Mouse (Mus musculus): Measurements from ENCODE around the gene Slit1. TPM values are rescaled to one million over a fixed set of nuclear protein-coding genes. Genes with fewer than 3 reads are reported as not detected.

Gene Slit1
- polyA plus RNA-seq, 1 experiment from 2014 or later: 15.3 TPM

GRCm38 (mm10) chr19:41763870-41764660 lies 20.6 kb upstream of the Slit1 start:
- ATAC-seq (ENCODE audit: insufficient read depth, low FRiP score, low TSS enrichment): peak; percentile 63; the same call in 1 of the 2 replicates

DNA sequence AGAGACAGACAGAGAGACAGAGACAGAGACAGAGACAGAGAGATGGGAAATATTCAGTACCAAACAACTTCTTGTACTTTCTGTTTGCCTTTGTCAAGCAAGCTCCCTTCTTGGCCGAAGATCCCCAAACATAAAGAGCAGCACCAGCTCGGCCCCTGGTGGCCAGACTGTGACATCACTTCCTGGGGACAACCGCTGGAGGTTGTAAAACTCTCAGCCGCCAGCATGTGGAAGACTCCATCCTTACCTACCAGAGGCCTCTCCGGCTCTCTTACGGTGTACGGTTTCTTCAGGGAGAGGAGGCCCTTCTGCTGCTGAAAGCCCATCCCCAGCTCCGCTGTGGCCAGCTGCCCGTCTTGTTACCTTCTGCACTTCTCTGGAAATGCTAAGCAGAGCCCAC lies 18.1 kb upstream of the Slit1 start:
- H3K4me3 ChIP-seq (ENCODE audit: low read depth, low read length): no peak overlapping the region
- H3K4me2 ChIP-seq (ENCODE audit: low read depth): no peak overlapping the region
- no peaks in the 10 kb centered on the region for H3K4me1 ChIP-seq (ENCODE audit: control insufficient read depth, insufficient read depth, low read length)
- WGBS: 41% methylated on average over 9 of the region's 9 CpGs
- no peaks in the 10 kb centered on the region for H3K36me3 ChIP-seq (ENCODE audit: control insufficient read depth, insufficient read depth, low read length)
- H3K27me3 ChIP-seq (ENCODE audit: control insufficient read depth, insufficient read depth, low read length): no peaks in the 10 kb centered on the region
- DNase-seq (ENCODE audit: low spot score) (peak; percentile 64), ATAC-seq (ENCODE audit: insufficient read depth, low FRiP score, low TSS enrichment) (no peak)
- no peak overlapping the region for H3K9ac ChIP-seq (ENCODE audit: low read length)
- H3K9me3 ChIP-seq (ENCODE audit: control insufficient read depth, low read length): no peaks in the 10 kb centered on the region
- H3K27ac ChIP-seq (ENCODE audit: low read depth, low read length): no peak overlapping the region

More at GRCm38 (mm10) chr19:41763870-41764660, 20.6 kb upstream of the Slit1 start:
- Histone ChIP-seq H3K4me2 (ENCODE audit: low read depth) (no peak overlapping the region), H3K27me3 (ENCODE audit: control insufficient read depth, insufficient read depth, low read length) (no peaks in the 10 kb centered on the region), H3K9me3 (ENCODE audit: control insufficient read depth, low read length) (no peaks in the 10 kb centered on the region), H3K4me3 (ENCODE audit: low read depth, low read length) (no peak overlapping the region), H3K4me1 (ENCODE audit: control insufficient read depth, insufficient read depth, low read length) (no peaks in the 10 kb centered on the region), H3K27ac (ENCODE audit: low read depth, low read length) (no peak overlapping the region), H3K36me3 (ENCODE audit: control insufficient read depth, insufficient read depth, low read length) (peaks cover 3% of the 10 kb centered on the region; the same call in 1 of the 2 replicates), H3K9ac (ENCODE audit: low read length) (no peak overlapping the region)
- DNase-seq (ENCODE audit: low spot score): peak; percentile 89
- 29% methylated on average over 12 of the region's 12 CpGs for WGBS

GRCm38 (mm10) chr19:41759765-41760164 lies 16.3 kb upstream of the Slit1 start:
- ATAC-seq (ENCODE audit: insufficient read depth, low FRiP score, low TSS enrichment) (no peak), DNase-seq (ENCODE audit: low spot score) (peak; percentile 36)
- H3K4me3 ChIP-seq (ENCODE audit: low read depth, low read length): no peak overlapping the region
- no peaks in the 10 kb centered on the region for H3K9me3 ChIP-seq (ENCODE audit: control insufficient read depth, low read length)
- H3K4me1 ChIP-seq (ENCODE audit: control insufficient read depth, insufficient read depth, low read length): no peaks in the 10 kb centered on the region
- no peaks in the 10 kb centered on the region for H3K36me3 ChIP-seq (ENCODE audit: control insufficient read depth, insufficient read depth, low read length)
- no peak overlapping the region for H3K9ac ChIP-seq (ENCODE audit: low read length)
- no peak overlapping the region for H3K27ac ChIP-seq (ENCODE audit: low read depth, low read length)
- 81% methylated on average over 6 of the region's 6 CpGs for WGBS
- no peak overlapping the region for H3K4me2 ChIP-seq (ENCODE audit: low read depth)
- H3K27me3 ChIP-seq (ENCODE audit: control insufficient read depth, insufficient read depth, low read length): 0 out of 2 replicates have a peak, but pooled peaks cover 2% of the 10 kb centered on the region

DNA sequence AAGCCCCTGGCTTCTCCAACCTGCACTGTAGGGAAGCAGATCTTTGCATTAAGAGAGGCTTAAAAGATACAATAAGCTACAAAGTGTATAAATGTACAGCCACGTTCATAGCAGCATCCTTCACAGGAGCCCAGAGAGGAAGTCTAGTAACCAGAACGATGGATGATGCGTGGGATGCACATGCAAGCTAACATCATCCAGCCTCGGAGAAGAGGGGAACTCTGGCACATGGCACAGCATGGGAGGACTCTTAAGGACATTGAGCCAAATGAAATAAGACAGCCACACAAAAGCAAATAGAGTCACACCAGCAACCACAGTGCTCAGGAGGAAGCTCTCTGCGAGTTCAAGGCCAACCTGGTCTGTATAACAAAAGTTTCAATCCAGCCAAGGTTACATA lies 15.8 kb upstream of the Slit1 start:
- 92% methylated on average over 5 of the region's 5 CpGs for WGBS

GRCm38 (mm10) chr19:41754760-41755159 lies 11.3 kb upstream of the Slit1 start:
- DNase-seq (ENCODE audit: low spot score) (peak; percentile 27), ATAC-seq (ENCODE audit: insufficient read depth, low FRiP score, low TSS enrichment) (no peak; the same call in 1 of the 2 replicates)
- Histone ChIP-seq H3K9ac (ENCODE audit: low read length) (no peak overlapping the region), H3K36me3 (ENCODE audit: control insufficient read depth, insufficient read depth, low read length) (no peaks in the 10 kb centered on the region), H3K9me3 (ENCODE audit: control insufficient read depth, low read length) (no peaks in the 10 kb centered on the region), H3K4me2 (ENCODE audit: low read depth) (no peak overlapping the region), H3K4me3 (ENCODE audit: low read depth, low read length) (no peak overlapping the region), H3K27ac (ENCODE audit: low read depth, low read length) (no peak overlapping the region), H3K27me3 (ENCODE audit: control insufficient read depth, insufficient read depth, low read length) (0 out of 2 replicates have a peak, but pooled peaks cover 2% of the 10 kb centered on the region), H3K4me1 (ENCODE audit: control insufficient read depth, insufficient read depth, low read length) (peaks cover 4% of the 10 kb centered on the region; the same call in 1 of the 2 replicates)
- WGBS: 61% methylated on average over 15 of the region's 15 CpGs

More for the DNA sequence above, 15.8 kb upstream of the Slit1 start:
- H3K4me2 ChIP-seq (ENCODE audit: low read depth): no peak overlapping the region
- ATAC-seq (ENCODE audit: insufficient read depth, low FRiP score, low TSS enrichment) (no peak), DNase-seq (ENCODE audit: low spot score) (no peak)
- no peak overlapping the region for H3K27ac ChIP-seq (ENCODE audit: low read depth, low read length)
- H3K36me3 ChIP-seq (ENCODE audit: control insufficient read depth, insufficient read depth, low read length): no peaks in the 10 kb centered on the region
- H3K9ac ChIP-seq (ENCODE audit: low read length): no peak overlapping the region
- H3K9me3 ChIP-seq (ENCODE audit: control insufficient read depth, low read length): no peaks in the 10 kb centered on the region
- H3K27me3 ChIP-seq (ENCODE audit: control insufficient read depth, insufficient read depth, low read length): 0 out of 2 replicates have a peak, but pooled peaks cover 2% of the 10 kb centered on the region
- no peaks in the 10 kb centered on the region for H3K4me1 ChIP-seq (ENCODE audit: control insufficient read depth, insufficient read depth, low read length)
- no peak overlapping the region for H3K4me3 ChIP-seq (ENCODE audit: low read depth, low read length)

- no peaks in the 10 kb centered on the region for H3K9me3 ChIP-seq (ENCODE audit: control insufficient read depth, low read length)
- no peak overlapping the region for H3K27ac ChIP-seq (ENCODE audit: low read depth, low read length)
- no peak overlapping the region for H3K4me2 ChIP-seq (ENCODE audit: low read depth)
- H3K36me3 ChIP-seq (ENCODE audit: control insufficient read depth, insufficient read depth, low read length): no peaks in the 10 kb centered on the region
- WGBS: 74% methylated on average over 11 of the region's 11 CpGs
- ATAC-seq (ENCODE audit: insufficient read depth, low FRiP score, low TSS enrichment): no peak
- H3K4me3 ChIP-seq (ENCODE audit: low read depth, low read length): no peak overlapping the region
- H3K27me3 ChIP-seq (ENCODE audit: control insufficient read depth, insufficient read depth, low read length): 0 out of 2 replicates have a peak, but pooled peaks cover 2% of the 10 kb centered on the region
- H3K4me1 ChIP-seq (ENCODE audit: control insufficient read depth, insufficient read depth, low read length): peaks cover 4% of the 10 kb centered on the region; the same call in 1 of the 2 replicates
- H3K9ac ChIP-seq (ENCODE audit: low read length): no peak overlapping the region
- DNase-seq (ENCODE audit: low spot score): no peak
Observed at GRCm38 (mm10) chr19:41751906-41752305, 8.4 kb upstream of the Slit1 start.

- Histone ChIP-seq H3K9ac (ENCODE audit: low read length) (no peak overlapping the region), H3K4me1 (ENCODE audit: control insufficient read depth, insufficient read depth, low read length) (peaks cover 20% of the 10 kb centered on the region; the same call in 1 of the 2 replicates), H3K27me3 (ENCODE audit: control insufficient read depth, insufficient read depth, low read length) (peaks cover 11% of the 10 kb centered on the region), H3K27ac (ENCODE audit: low read depth, low read length) (no peak overlapping the region), H3K4me2 (ENCODE audit: low read depth) (no peak overlapping the region), H3K4me3 (ENCODE audit: low read depth, low read length) (no peak overlapping the region), H3K36me3 (ENCODE audit: control insufficient read depth, insufficient read depth, low read length) (no peaks in the 10 kb centered on the region), H3K9me3 (ENCODE audit: control insufficient read depth, low read length) (no peaks in the 10 kb centered on the region)
- DNase-seq (ENCODE audit: low spot score) (no peak), ATAC-seq (ENCODE audit: insufficient read depth, low FRiP score, low TSS enrichment) (no peak)
- WGBS: 90% methylated on average over 14 of the region's 14 CpGs
Observed at GRCm38 (mm10) chr19:41747436-41747835, 4.0 kb upstream of the Slit1 start.

- 0 out of 2 replicates have a peak overlapping the region, but pooled peaks have one; percentile 34 for H3K27ac ChIP-seq (ENCODE audit: low read depth, low read length)
- H3K4me3 ChIP-seq (ENCODE audit: low read depth, low read length): no peak overlapping the region
- no peak overlapping the region for H3K9ac ChIP-seq (ENCODE audit: low read length)
- peaks cover 15% of the 10 kb centered on the region; the same call in 1 of the 2 replicates for H3K4me1 ChIP-seq (ENCODE audit: control insufficient read depth, insufficient read depth, low read length)
- no peaks in the 10 kb centered on the region for H3K9me3 ChIP-seq (ENCODE audit: control insufficient read depth, low read length)
- DNase-seq (ENCODE audit: low spot score) (peak; percentile 64), ATAC-seq (ENCODE audit: insufficient read depth, low FRiP score, low TSS enrichment) (peak; percentile 64)
- no peak overlapping the region for H3K4me2 ChIP-seq (ENCODE audit: low read depth)
- no peaks in the 10 kb centered on the region for H3K36me3 ChIP-seq (ENCODE audit: control insufficient read depth, insufficient read depth, low read length)
- WGBS: 52% methylated on average over 15 of the region's 15 CpGs
- peaks cover 14% of the 10 kb centered on the region for H3K27me3 ChIP-seq (ENCODE audit: control insufficient read depth, insufficient read depth, low read length)
Observed at GRCm38 (mm10) chr19:41745941-41746557, 2.6 kb upstream of the Slit1 start.
